Mouse (Mus musculus) myocyte (in vitro differentiated cells): ENCODE data around the gene Rpusd4. TPM values are rescaled to one million over a fixed set of nuclear protein-coding genes. Genes with fewer than 3 reads are reported as not detected.

Experiments
- H3K27me3 ChIP-seq: one replicate; pipeline ENCODE4 v1.6.1; 2011; ENCODE audit not compliant: control insufficient read depth, insufficient read depth, insufficient read length
- H3K36me3 ChIP-seq: one replicate; pipeline ENCODE4 v1.6.1; 2011; ENCODE audit not compliant: control insufficient read depth, insufficient read depth
- H3K4me2 ChIP-seq: one replicate; pipeline ENCODE4 v1.6.1; 2011; ENCODE audit warnings: low read depth, control low read depth
- H3K4me3 ChIP-seq: one replicate; pipeline ENCODE4 v1.5.1; 2011; ENCODE audit warnings: mild to moderate bottlenecking, control low read depth, moderate library complexity
- H3K79me2 ChIP-seq: one replicate; pipeline ENCODE4 v1.6.1; 2011; ENCODE audit not compliant: control insufficient read depth, insufficient read depth
- H3ac ChIP-seq: one replicate; pipeline ENCODE4 v1.6.1; 2011; ENCODE audit not compliant: control insufficient read depth, insufficient read length
- CEBPB ChIP-seq: IDR thresholded peaks from 2 replicates; pipeline ENCODE4 v1.6.1; 2011; ENCODE audit warnings: mild to moderate bottlenecking, moderate library complexity; ENCODE audit not compliant: poor library complexity, insufficient read depth, severe bottlenecking
- E2F4 ChIP-seq: IDR thresholded peaks from one replicate; pipeline ENCODE4 v1.6.1; 2011; ENCODE audit warnings: mild to moderate bottlenecking, control low read depth, moderate library complexity; ENCODE audit not compliant: insufficient read depth
- MAX ChIP-seq: IDR thresholded peaks from one replicate; pipeline ENCODE4 v1.6.1; 2011; ENCODE audit warnings: low read depth, mild to moderate bottlenecking, control low read depth
- MYOD1 ChIP-seq, 3 experiments: IDR thresholded peaks; one replicate each; pipeline ENCODE4 v1.6.1; 2011; ENCODE audit warnings: control low read depth in 2 of 3, low read depth in 2 of 3, mild to moderate bottlenecking in 2 of 3, moderate library complexity in 1 of 3; ENCODE audit not compliant: insufficient read length in 2 of 3, control insufficient read depth in 1 of 3
- MYOG ChIP-seq, 3 experiments: IDR thresholded peaks; one replicate each; pipeline ENCODE4 v1.6.1; 2011; ENCODE audit warnings: control low read depth in 2 of 3, low read depth in 2 of 3, mild to moderate bottlenecking in 2 of 3; ENCODE audit not compliant: insufficient read length in 2 of 3, control insufficient read depth in 1 of 3, insufficient read depth in 1 of 3
- POLR2A ChIP-seq: IDR thresholded peaks from one replicate; pipeline ENCODE4 v1.6.1; 2011; ENCODE audit warnings: low read depth, mild to moderate bottlenecking, control low read depth, moderate library complexity; ENCODE audit not compliant: insufficient read length
- POLR2AphosphoS2 ChIP-seq: IDR thresholded peaks from one replicate; pipeline ENCODE4 v1.6.1; 2011; ENCODE audit warnings: low read depth, control low read depth; ENCODE audit not compliant: insufficient read length
- REST ChIP-seq: IDR thresholded peaks from one replicate; pipeline ENCODE4 v1.6.1; 2011; ENCODE audit warnings: mild to moderate bottlenecking, control low read depth, moderate library complexity; ENCODE audit not compliant: insufficient read depth, insufficient read length
- SRF ChIP-seq: IDR thresholded peaks from one replicate; pipeline ENCODE4 v1.6.1; 2011; ENCODE audit warnings: low read depth; ENCODE audit not compliant: control insufficient read depth, insufficient read length
- TCF12 ChIP-seq: IDR thresholded peaks from one replicate; pipeline ENCODE4 v1.6.1; 2011; ENCODE audit warnings: mild to moderate bottlenecking, control low read depth; ENCODE audit not compliant: poor library complexity, insufficient read depth, severe bottlenecking
- TCF3 ChIP-seq: IDR thresholded peaks from one replicate; pipeline ENCODE4 v1.6.1; 2011; ENCODE audit warnings: low read depth, control low read depth; ENCODE audit not compliant: insufficient read length
- USF1 ChIP-seq: IDR thresholded peaks from one replicate; pipeline ENCODE4 v1.6.1; 2011; ENCODE audit warnings: low read depth, mild to moderate bottlenecking, control low read depth, moderate library complexity
- polyA plus RNA-seq: library from polyadenylated mRNA; unstranded; fragments of >200 nt; fragmentation: generic; extraction: Trizol; gene quantifications from one replicate; pipeline ENCODE4 v1.2.1, GENCODE M21; 2012; ENCODE audit warnings: missing spikeins

Rpusd4 gene
- polyA plus RNA-seq, 1 experiment = 13.2 TPM

DNA sequence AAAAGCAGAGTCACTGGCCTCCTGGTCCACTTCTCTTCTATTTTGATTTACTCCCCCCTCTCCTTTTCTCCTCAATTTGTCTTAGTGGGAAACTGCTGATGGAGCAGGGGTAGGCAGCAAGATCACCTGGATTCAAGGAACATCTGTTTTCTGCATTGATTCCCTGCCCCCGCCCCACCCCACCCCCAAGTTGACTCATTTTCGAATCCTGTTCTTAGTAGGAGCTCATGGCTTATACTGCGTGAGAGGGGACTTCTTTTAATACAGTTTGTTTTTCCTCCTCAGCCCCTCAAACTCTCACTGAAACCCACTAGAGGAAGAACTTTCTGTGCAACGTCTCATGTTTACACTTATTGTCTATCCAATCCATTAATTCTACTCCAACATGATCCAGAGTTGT is 56.3 kb downstream of the Rpusd4 start:
- TF ChIP-seq POLR2AphosphoS2 (no peak), POLR2A (no peak), MYOG (IDR thresholded peaks at IDR 0.05; ENCODE audit: control insufficient read depth in 1 of 3, insufficient read depth in 1 of 3, insufficient read length in 2 of 3, low read depth in 2 of 3) (no peak), MYOD1 (IDR thresholded peaks at IDR 0.05; ENCODE audit: control insufficient read depth in 1 of 3, insufficient read length in 2 of 3, low read depth in 2 of 3) (no peak), USF1 (no peak), MAX (no peak), CEBPB (no peak), REST (no peak), TCF12 (no peak), E2F4 (no peak), SRF (no peak), TCF3 (no peak)
- H3K27me3 ChIP-seq = no peaks in the 10 kb centered on the region

DNA sequence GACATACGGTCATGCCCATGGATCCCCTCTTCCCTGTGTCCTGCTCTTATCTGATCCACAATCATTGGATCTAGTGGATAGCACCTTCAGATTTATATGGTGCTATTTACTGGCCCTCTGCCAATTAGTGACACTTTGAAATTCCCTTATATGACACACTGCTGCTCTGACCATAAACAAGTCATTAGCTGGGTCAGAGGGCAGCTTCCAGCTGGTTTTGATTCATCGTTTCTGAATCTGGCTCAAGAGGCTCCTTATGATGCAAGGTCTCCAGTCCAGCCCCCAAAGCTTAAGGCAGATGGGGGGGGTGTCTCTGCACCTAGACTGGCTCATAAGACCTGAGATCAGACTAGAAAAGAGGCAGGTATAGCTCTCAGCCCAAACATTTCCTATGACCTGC is 56.9 kb downstream of the Rpusd4 start:
- no peaks in the 10 kb centered on the region for H3K36me3 ChIP-seq
- H3K79me2 ChIP-seq = no peaks in the 10 kb centered on the region
- no peaks in the 10 kb centered on the region for H3K27me3 ChIP-seq
- TF ChIP-seq TCF12 = no peak
- peak; percentile 87 for TF ChIP-seq CEBPB
- peak in 1 of 3 experiments; percentile 2 for TF ChIP-seq MYOD1 (IDR thresholded peaks at IDR 0.05; ENCODE audit: control insufficient read depth in 1 of 3, insufficient read length in 2 of 3, low read depth in 2 of 3)
- no peak overlapping the region for H3K4me3 ChIP-seq
- H3ac ChIP-seq = no peak overlapping the region
- peak overlapping the region; percentile 30 for H3K4me2 ChIP-seq

More for the DNA sequence above, 56.3 kb downstream of the Rpusd4 start:
- Histone ChIP-seq H3K4me2 (no peak overlapping the region), H3K4me3 (no peak overlapping the region), H3K79me2 (no peaks in the 10 kb centered on the region), H3ac (no peak overlapping the region), H3K36me3 (no peaks in the 10 kb centered on the region)

DNA sequence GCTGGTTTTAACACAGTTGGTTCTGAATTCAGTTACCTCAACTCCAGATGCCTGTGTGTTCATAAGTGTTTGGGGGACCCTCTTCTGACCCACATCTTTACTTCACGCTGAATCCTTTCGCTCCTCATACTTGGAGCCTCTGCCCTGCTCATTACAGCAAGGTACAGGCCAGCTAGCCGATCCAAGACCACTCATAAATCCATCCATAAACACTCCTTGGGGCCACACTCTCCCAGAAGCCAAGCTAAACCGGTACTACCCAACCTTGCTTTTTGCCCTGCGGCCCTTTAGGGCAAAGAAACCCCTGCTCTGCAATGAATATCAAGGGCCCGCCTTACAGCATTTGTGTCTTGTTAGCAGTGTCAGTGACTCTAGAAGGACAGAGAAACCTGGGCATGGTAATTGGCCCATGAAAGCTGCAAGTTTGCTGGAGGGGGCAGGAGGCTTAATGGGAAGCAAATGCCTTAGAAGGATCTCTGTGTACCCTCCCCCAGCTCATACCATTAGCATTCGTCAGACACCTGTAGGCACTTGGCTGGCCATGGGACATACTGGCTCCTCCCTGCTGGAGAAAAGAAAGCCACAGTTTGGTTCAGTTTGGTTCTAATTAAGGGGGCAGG is 59.1 kb downstream of the Rpusd4 start:
- H3K4me3 ChIP-seq = no peak overlapping the region
- H3K27me3 ChIP-seq = no peaks in the 10 kb centered on the region
- no peak for TF ChIP-seq MAX
- TF ChIP-seq MYOD1 (IDR thresholded peaks at IDR 0.05; ENCODE audit: control insufficient read depth in 1 of 3, insufficient read length in 2 of 3, low read depth in 2 of 3) = no peak
- TF ChIP-seq E2F4 = no peak
- no peak for TF ChIP-seq TCF12
- no peak for TF ChIP-seq CEBPB
- TF ChIP-seq POLR2AphosphoS2 = no peak
- TF ChIP-seq REST = no peak
- TF ChIP-seq SRF = no peak
- no peak for TF ChIP-seq TCF3
- no peak for TF ChIP-seq USF1
- TF ChIP-seq MYOG (IDR thresholded peaks at IDR 0.05; ENCODE audit: control insufficient read depth in 1 of 3, insufficient read depth in 1 of 3, insufficient read length in 2 of 3, low read depth in 2 of 3) = no peak
- TF ChIP-seq POLR2A = no peak
- H3ac ChIP-seq = no peak overlapping the region
- no peaks in the 10 kb centered on the region for H3K36me3 ChIP-seq
- no peak overlapping the region for H3K4me2 ChIP-seq
- H3K79me2 ChIP-seq = no peaks in the 10 kb centered on the region

Other genes starting within 250 kb of the Rpusd4 start
- 24.0 TPM for gene St3gal4, start 148.6 kb upstream of the Rpusd4 start, polyA plus RNA-seq
- 72.8 TPM for gene Dcps, start 91.8 kb upstream of the Rpusd4 start, polyA plus RNA-seq
- gene Srpr, start 67.7 kb upstream of the Rpusd4 start, polyA plus RNA-seq = 103 TPM
- gene Tirap, start 67.6 kb upstream of the Rpusd4 start, polyA plus RNA-seq = 5.0 TPM
- 18.6 TPM for gene Foxred1, start 56.8 kb upstream of the Rpusd4 start, polyA plus RNA-seq
- 27.1 TPM for gene Fam118b, start 60 bp upstream of the Rpusd4 start, polyA plus RNA-seq
- gene Cdon, start 153.3 kb downstream of the Rpusd4 start, polyA plus RNA-seq = 49.9 TPM